Mouse (Mus musculus): ENCODE measurements around the gene Lrrc49. TPM values are rescaled to one million over a fixed set of nuclear protein-coding genes. Genes with fewer than 3 reads are reported as not detected.

Gene Lrrc49
- 1.2 and 1.3 TPM in 2 replicates for polyA plus RNA-seq (2015; fragmentation: Nextera tagmentation; extraction: Ambion mirVana)

DNA sequence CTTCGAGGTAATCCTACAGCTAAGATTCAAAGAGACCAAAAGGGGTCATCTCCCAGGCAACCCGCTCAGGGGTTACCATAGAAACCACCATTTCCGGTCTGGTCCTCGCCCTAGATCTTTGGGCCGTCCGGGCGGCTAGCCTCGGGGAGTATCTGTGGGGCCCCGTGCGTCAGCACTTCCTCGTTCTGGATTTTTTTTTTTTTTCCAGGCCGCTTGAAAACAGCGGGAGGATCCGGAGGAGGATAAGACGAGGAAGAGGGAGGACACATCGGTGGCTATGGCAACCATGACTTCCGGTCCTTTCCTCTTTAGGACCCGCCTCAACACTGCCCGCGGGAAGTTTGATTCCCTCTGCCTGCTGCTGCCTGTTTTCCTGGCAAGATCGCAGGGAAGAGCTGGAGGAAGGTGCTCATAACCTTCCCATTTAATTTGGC, at the start of gene Lrrc49:
Gene Lrrc49, minus strand, starts transcription at position 268 of the 434 bp plus-strand sequence.
- peaks cover 14% of the 10 kb centered on the region for H3K4me1 ChIP-seq (replicated peaks)
- DNase-seq (peak; percentile 60), ATAC-seq (ENCODE audit: low read depth) (peak; percentile 81)
- peak within 1 kb of the TSS; percentile 43 for H3K9ac ChIP-seq
- peak within 1 kb of the TSS; percentile 70 for H3K4me2 ChIP-seq
- no peak within 1 kb of the TSS for H3K27ac ChIP-seq
- under 1% methylated on average over 21 of the region's 21 CpGs for WGBS (ENCODE audit: insufficient replicate concordance)
- H3K27me3 ChIP-seq: no peaks in the 10 kb centered on the region
- H3K4me3 ChIP-seq (replicated peaks): peak within 1 kb of the TSS; percentile 62
- H3K9me3 ChIP-seq (replicated peaks): no peaks in the 10 kb centered on the region
- no peaks in the 10 kb centered on the region for H3K36me3 ChIP-seq

DNA sequence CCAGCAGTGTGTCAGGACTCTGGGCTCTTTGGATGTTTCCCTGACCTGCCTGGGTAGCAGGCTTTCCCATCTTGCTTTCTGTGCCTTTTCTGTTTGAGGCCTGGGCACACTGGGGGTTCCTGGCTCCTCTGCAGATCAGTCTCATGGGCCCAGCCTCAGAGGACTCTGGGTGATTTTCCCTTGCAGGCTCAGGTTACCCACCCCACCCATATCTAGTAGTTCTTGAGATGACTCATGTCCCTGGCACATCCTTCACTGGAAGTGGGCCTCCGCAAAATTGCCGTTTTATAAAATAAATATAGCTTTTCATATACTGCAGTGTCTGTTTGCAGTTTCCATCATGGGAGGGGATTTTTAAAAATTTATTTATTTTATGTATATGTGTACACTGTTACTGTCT, 46.4 kb upstream of the Lrrc49 start:
- 93% methylated on average over 2 of the region's 2 CpGs for WGBS (ENCODE audit: insufficient replicate concordance)
- ATAC-seq (ENCODE audit: low read depth): no peak

DNA sequence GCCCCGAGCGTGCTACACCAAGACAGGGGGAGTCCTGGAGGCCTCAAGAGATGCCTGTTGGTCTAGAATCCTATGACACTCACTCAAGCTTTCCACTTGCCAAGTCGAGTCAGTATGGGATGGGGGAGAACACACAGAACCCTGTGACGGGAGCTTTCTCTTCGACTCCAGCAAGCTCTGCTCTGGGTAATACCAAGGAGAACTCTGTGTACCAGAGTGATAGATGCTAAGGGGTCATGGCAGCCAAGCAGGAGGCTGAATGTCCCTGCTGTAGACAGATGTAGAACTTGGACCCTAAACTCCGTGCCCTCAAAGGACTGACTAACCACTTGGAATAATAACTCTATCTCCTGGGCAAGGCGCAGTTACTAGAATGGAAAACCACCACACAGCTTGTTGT, 37.0 kb upstream of the Lrrc49 start:
- no peaks in the 10 kb centered on the region for H3K9me3 ChIP-seq (replicated peaks)
- no peaks in the 10 kb centered on the region for H3K4me1 ChIP-seq (replicated peaks)
- no peak overlapping the region for H3K4me2 ChIP-seq
- DNase-seq (no peak), ATAC-seq (ENCODE audit: low read depth) (no peak)
- no peaks in the 10 kb centered on the region for H3K27me3 ChIP-seq
- no peak overlapping the region for H3K4me3 ChIP-seq (replicated peaks)
- WGBS (ENCODE audit: insufficient replicate concordance): 67% methylated on average over 7 of the region's 7 CpGs
- no peaks in the 10 kb centered on the region for H3K36me3 ChIP-seq
- H3K9ac ChIP-seq: no peak overlapping the region
- no peak overlapping the region for H3K27ac ChIP-seq

More for the DNA sequence above, 46.4 kb upstream of the Lrrc49 start:
- Histone ChIP-seq H3K4me1 (replicated peaks) (no peaks in the 10 kb centered on the region), H3K4me3 (replicated peaks) (no peak overlapping the region), H3K36me3 (no peaks in the 10 kb centered on the region), H3K27ac (no peak overlapping the region), H3K4me2 (no peak overlapping the region), H3K9me3 (replicated peaks) (0 out of 2 replicates have a peak, but pooled peaks cover 6% of the 10 kb centered on the region), H3K9ac (no peak overlapping the region), H3K27me3 (no peaks in the 10 kb centered on the region)
- DNase-seq: no peak

DNA sequence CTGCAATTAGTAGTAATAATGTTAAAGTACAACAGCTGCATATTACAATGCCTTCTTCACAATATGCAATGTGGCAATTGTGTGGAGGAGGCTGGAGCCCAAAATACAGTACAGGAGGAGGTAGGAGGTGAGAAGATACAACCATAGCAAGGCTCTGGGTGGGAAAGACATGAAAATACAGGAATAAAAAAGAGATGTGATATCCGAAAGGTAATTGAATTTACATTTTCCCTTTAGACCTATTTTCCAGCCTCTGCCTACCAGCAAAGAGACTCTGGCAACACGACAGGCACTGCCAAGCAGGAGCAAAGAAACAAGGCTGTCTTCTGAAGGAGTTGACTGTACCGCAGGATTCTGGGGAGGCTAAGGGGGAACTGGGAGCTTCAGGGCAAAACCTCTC, 31.7 kb upstream of the Lrrc49 start:
- Histone ChIP-seq H3K27ac (no peak overlapping the region), H3K4me3 (replicated peaks) (no peak overlapping the region), H3K4me2 (no peak overlapping the region), H3K27me3 (peaks cover 2% of the 10 kb centered on the region; the same call in 1 of the 2 replicates), H3K4me1 (replicated peaks) (no peaks in the 10 kb centered on the region), H3K9ac (no peak overlapping the region), H3K9me3 (replicated peaks) (no peaks in the 10 kb centered on the region), H3K36me3 (no peaks in the 10 kb centered on the region)
- ATAC-seq (ENCODE audit: low read depth): no peak
- 56% methylated on average over 3 of the region's 3 CpGs for WGBS (ENCODE audit: insufficient replicate concordance)
- DNase-seq: no peak

DNA sequence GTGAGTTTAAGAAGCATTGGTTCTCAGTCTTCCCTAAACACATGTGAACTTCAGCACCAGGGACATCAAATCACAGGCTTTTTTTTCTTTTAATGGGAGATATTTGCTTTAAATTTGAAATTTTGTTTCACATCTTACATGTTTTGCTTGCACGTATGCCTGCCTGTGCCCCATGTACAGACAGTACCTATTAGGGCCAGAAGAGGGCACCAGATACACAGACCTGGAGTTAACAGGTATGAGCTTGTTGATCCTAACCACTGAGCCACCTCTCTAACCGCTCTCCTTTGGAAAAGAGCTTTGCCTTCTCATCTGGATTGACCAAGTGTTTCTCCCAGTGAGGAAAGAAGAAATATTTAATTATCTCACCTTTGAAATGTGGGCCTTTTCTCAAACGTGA, 30.3 kb upstream of the Lrrc49 start:
- no peak overlapping the region for H3K27ac ChIP-seq
- no peak overlapping the region for H3K9ac ChIP-seq
- H3K27me3 ChIP-seq: peaks cover 16% of the 10 kb centered on the region
- no peaks in the 10 kb centered on the region for H3K4me1 ChIP-seq (replicated peaks)
- 44% methylated on average over 3 of the region's 3 CpGs for WGBS (ENCODE audit: insufficient replicate concordance)
- no peaks in the 10 kb centered on the region for H3K36me3 ChIP-seq
- DNase-seq (peak; percentile 4), ATAC-seq (ENCODE audit: low read depth) (no peak)
- no peak overlapping the region for H3K4me3 ChIP-seq (replicated peaks)
- no peaks in the 10 kb centered on the region for H3K9me3 ChIP-seq (replicated peaks)
- no peak overlapping the region for H3K4me2 ChIP-seq

DNA sequence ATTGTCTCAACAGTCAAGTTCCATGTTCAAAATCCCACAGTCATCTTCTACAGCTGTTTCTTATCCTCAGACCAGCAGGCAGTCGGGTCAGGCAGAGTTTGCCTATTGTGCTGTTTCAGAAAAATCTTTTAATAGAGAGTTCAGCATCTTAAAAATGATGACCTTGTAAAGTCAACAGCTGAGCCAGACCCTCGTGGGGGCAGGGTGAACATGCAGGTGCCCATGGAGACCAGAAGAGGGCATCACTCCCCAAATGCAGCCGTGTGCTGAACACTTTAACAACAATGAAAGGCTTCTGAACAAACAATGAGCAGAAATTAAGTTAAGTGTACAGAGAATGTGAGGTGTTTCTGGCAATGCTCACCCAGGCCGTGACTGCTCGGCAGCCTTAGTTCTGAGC, 27.9 kb upstream of the Lrrc49 start:
- Histone ChIP-seq H3K4me2 (no peak overlapping the region), H3K27me3 (peaks cover 30% of the 10 kb centered on the region), H3K4me1 (replicated peaks) (no peaks in the 10 kb centered on the region), H3K9ac (no peak overlapping the region), H3K4me3 (replicated peaks) (no peak overlapping the region), H3K27ac (no peak overlapping the region), H3K36me3 (no peaks in the 10 kb centered on the region), H3K9me3 (replicated peaks) (no peaks in the 10 kb centered on the region)
- ATAC-seq (ENCODE audit: low read depth): no peak
- WGBS (ENCODE audit: insufficient replicate concordance): 40% methylated on average over 5 of the region's 5 CpGs
- no peak for DNase-seq

DNA sequence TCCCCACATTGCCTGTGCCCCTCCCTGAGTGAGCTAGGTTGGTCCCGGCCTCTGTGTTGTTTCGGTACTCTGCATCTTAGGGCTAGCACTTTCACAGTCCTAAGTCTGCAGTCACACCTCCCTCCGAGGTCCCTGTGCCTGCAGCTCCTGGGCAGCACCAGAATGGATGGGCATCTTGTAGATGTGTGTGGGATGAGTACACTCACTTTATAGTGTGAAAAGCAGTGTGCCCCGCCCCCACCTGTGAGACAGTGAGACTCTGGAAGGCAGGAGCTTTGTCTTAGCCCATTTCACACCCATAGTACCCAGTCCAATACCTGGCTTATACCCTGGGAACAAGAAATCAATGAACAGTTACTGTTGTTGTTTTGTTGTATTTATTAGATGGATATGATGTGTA, 27.3 kb upstream of the Lrrc49 start:
- Histone ChIP-seq H3K4me2 (no peak overlapping the region), H3K27me3 (peaks cover 30% of the 10 kb centered on the region), H3K4me1 (replicated peaks) (no peaks in the 10 kb centered on the region), H3K9me3 (replicated peaks) (no peaks in the 10 kb centered on the region), H3K36me3 (no peaks in the 10 kb centered on the region), H3K9ac (no peak overlapping the region), H3K27ac (no peak overlapping the region), H3K4me3 (replicated peaks) (no peak overlapping the region)
- 68% methylated on average over 4 of the region's 4 CpGs for WGBS (ENCODE audit: insufficient replicate concordance)
- no peak for DNase-seq
- ATAC-seq (ENCODE audit: low read depth): no peak

DNA sequence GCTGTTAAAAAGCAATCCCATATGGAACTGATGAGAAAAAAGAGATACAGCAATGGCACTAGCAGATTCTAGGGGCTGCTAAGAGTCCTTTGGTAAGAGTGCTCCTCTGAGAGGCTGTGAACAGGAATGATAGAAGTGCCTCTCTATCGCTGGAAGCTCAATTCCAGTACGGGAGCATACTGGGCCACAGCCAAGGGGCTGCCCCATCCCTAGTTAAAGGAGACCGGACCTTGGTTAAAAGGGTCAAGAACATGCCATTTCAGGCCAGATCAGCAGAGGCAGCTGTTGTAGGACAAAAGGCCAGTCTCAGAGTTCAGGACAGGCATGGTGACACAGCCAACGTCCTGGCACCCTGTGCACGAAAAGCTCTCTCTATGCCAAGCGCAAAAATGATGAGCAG, 26.2 kb upstream of the Lrrc49 start:
- no peaks in the 10 kb centered on the region for H3K36me3 ChIP-seq
- no peak overlapping the region for H3K27ac ChIP-seq
- no peak overlapping the region for H3K9ac ChIP-seq
- no peaks in the 10 kb centered on the region for H3K9me3 ChIP-seq (replicated peaks)
- peaks cover 30% of the 10 kb centered on the region for H3K27me3 ChIP-seq
- H3K4me1 ChIP-seq (replicated peaks): no peaks in the 10 kb centered on the region
- no peak for ATAC-seq (ENCODE audit: low read depth)
- WGBS (ENCODE audit: insufficient replicate concordance): 63% methylated on average over 6 of the region's 6 CpGs
- no peak overlapping the region for H3K4me3 ChIP-seq (replicated peaks)
- no peak for DNase-seq
- H3K4me2 ChIP-seq: no peak overlapping the region

DNA sequence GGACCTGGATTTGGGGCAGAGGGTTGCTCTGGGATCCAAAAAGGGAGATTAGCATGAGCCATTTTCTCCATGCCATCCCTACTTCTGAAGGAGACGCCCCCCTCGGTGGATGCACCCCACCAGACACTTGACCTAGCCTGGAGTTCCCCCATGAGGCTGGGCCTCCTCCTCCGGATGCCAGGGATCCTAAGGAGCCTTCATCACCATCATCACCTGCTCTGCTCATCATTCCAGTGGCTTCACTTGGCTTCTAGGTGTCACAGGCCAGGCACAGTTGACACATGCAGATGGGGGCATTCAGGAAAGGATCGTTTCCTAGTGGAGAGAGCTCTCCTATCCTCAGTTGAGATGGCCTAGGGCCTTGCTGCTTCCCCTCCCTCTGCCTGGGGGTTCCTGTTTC, 25.7 kb upstream of the Lrrc49 start:
- H3K9ac ChIP-seq: no peak overlapping the region

DNA sequence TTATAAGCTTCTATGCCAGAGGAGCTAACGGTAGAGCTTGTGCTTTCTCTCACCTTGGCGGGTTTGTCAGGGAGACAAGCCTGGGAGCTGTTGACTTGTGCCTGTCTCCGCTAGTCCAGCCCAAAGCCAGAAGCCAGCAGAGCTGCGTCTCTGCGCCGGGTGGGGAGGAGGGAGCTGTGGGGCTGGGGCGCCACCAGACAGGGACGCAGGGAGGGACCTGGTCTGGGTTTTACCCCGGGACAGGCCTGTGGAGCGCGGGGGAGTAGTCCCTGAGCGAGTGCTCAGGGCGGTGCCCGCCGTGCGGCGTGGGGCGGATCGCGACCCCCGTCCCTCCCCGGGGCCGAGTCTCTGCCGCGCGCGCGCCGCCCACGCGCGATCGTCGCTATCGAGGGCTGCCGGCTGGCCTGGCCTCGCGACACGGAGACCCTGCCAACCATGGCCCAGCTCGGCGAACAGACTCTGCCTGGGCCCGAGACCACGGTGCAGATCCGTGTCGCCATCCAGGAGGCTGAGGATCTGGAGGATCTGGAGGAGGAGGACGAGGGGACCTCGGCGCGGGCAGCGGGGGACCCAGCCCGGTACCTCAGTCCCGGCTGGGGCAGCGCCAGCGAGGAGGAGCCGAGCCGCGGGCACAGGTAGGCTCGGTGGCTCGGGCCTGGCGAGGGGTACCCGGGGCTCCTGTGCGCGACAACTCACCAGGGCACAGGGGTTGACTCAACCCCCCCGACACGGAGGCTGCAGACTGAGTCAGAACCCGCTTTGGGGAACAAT, 25.0 kb upstream of the Lrrc49 start, which contains the start of gene Larp6:
Gene Larp6, plus strand, starts transcription at position 219 of the 771 bp plus-strand sequence.
- Histone ChIP-seq H3K27ac (no peak within 1 kb of the TSS), H3K4me1 (replicated peaks) (no peaks in the 10 kb centered on the region), H3K4me3 (replicated peaks) (peak within 1 kb of the TSS; percentile 48), H3K4me2 (peak within 1 kb of the TSS; percentile 65), H3K9me3 (replicated peaks) (no peaks in the 10 kb centered on the region), H3K36me3 (no peaks in the 10 kb centered on the region), H3K27me3 (peaks cover 30% of the 10 kb centered on the region), H3K9ac (peak within 1 kb of the TSS; percentile 39; the same call in 1 of the 2 replicates)
- ATAC-seq (ENCODE audit: low read depth) (no peak), DNase-seq (no peak)
- WGBS (ENCODE audit: insufficient replicate concordance): 3% methylated on average over 66 of the region's 66 CpGs

More for the DNA sequence above, 25.7 kb upstream of the Lrrc49 start:
- H3K9me3 ChIP-seq (replicated peaks): no peaks in the 10 kb centered on the region
- H3K4me1 ChIP-seq (replicated peaks): no peaks in the 10 kb centered on the region
- peak overlapping the region; percentile 65 for H3K4me2 ChIP-seq
- 26% methylated on average over 4 of the region's 4 CpGs for WGBS (ENCODE audit: insufficient replicate concordance)
- no peaks in the 10 kb centered on the region for H3K36me3 ChIP-seq
- peaks cover 30% of the 10 kb centered on the region for H3K27me3 ChIP-seq
- ATAC-seq (ENCODE audit: low read depth): no peak
- H3K27ac ChIP-seq: no peak overlapping the region
- DNase-seq: no peak
- peak overlapping the region; percentile 48; the same call in 1 of the 2 replicates for H3K4me3 ChIP-seq (replicated peaks)

DNA sequence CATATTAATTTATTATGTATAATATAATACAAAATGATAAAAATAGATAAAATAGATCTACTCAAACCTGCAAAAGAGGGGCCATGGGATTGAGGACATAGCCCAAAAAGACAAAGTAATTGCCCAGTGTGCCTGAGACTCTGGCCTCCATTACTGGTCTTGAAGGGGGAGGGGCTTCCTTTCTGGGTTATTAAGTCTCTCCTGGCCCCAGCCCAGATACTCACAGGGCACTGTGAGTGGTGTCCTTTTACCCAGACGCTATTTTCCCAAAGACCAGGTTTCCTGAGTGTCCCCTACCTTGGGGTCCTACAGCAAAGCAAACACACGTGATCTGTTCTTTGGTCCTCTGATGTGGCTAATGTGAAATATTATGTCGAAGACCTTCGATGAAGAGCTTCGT, 24.1 kb upstream of the Lrrc49 start:
- H3K4me1 ChIP-seq (replicated peaks): no peaks in the 10 kb centered on the region
- ATAC-seq (ENCODE audit: low read depth) (no peak), DNase-seq (no peak)
- H3K4me2 ChIP-seq: no peak overlapping the region
- peaks cover 30% of the 10 kb centered on the region for H3K27me3 ChIP-seq
- H3K9ac ChIP-seq: no peak overlapping the region
- H3K27ac ChIP-seq: no peak overlapping the region
- no peaks in the 10 kb centered on the region for H3K9me3 ChIP-seq (replicated peaks)
- WGBS (ENCODE audit: insufficient replicate concordance): 54% methylated on average over 5 of the region's 5 CpGs
- H3K4me3 ChIP-seq (replicated peaks): no peak overlapping the region
- no peaks in the 10 kb centered on the region for H3K36me3 ChIP-seq

DNA sequence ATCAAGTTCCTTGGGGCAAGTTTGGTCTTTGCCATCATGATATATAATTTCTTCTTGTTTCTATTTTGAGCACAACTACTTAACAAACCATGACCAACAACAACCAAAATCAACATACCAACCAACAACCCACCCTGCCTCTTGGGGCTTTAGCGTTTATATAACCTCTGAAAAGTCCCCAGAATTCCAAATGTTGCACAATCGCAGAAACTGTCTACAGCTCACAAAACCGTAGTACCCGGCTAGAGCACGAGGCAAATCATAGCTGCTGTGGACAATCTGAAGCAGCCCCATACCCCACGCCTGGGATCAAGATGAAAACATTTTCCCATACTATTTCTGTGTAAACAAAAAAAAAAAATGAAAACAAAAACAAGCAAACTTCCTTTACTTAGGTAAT, 21.8 kb upstream of the Lrrc49 start:
- no peak for ATAC-seq (ENCODE audit: low read depth)

More for the DNA sequence above, 21.8 kb upstream of the Lrrc49 start:
- H3K4me2 ChIP-seq: no peak overlapping the region
- WGBS (ENCODE audit: insufficient replicate concordance): 56% methylated on average over 6 of the region's 6 CpGs
- no peak overlapping the region for H3K27ac ChIP-seq
- H3K27me3 ChIP-seq: peaks cover 28% of the 10 kb centered on the region
- no peaks in the 10 kb centered on the region for H3K9me3 ChIP-seq (replicated peaks)
- no peaks in the 10 kb centered on the region for H3K4me1 ChIP-seq (replicated peaks)
- no peak for DNase-seq
- H3K9ac ChIP-seq: no peak overlapping the region
- no peaks in the 10 kb centered on the region for H3K36me3 ChIP-seq
- H3K4me3 ChIP-seq (replicated peaks): no peak overlapping the region
